Mouse (Mus musculus): ENCODE measurements around the gene Esp8. TPM values are rescaled to one million over a fixed set of nuclear protein-coding genes. Genes with fewer than 3 reads are reported as not detected.
"Not testable (repeated sequence)": the region's sequence is repeated elsewhere in the genome, so short reads cannot be mapped to it uniquely, and the experiment has no call there.

Esp8 gene
- not detected for total RNA-seq (2021)
- long read RNA-seq, experiment 1 = 0 reads
- long read RNA-seq, experiment 2 = 0 reads

GRCm38 (mm10) chr17:40519818-40520217 lies at the start of gene Esp8:
Esp8 (plus strand) TSS chr17:40520022.
- DNase-seq = no peak

DNA sequence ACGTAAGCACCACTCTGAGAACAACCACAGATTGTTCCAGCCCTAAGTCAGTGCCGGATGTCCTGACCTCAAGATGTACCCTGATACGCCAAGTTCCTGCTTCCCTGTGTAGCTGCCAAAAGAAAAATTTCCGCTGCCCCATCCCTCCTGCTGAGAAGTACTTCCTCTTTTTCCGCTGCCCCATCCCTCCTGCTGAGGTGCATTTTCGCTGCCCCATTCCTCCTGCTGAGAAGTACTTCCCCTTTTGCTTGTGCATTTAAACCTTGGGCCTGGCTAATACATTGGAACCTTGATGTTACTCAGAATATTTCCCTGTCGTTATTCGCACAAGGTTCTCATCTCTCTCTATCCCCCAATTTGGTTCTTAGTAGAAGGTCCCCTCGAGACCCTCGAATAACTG lies 36.3 kb upstream of the Esp8 start:
- DNase-seq = not testable (repeated sequence)

- not testable (repeated sequence) for DNase-seq
Observed at GRCm38 (mm10) chr17:40495468-40496185, 24.2 kb upstream of the Esp8 start.

DNA sequence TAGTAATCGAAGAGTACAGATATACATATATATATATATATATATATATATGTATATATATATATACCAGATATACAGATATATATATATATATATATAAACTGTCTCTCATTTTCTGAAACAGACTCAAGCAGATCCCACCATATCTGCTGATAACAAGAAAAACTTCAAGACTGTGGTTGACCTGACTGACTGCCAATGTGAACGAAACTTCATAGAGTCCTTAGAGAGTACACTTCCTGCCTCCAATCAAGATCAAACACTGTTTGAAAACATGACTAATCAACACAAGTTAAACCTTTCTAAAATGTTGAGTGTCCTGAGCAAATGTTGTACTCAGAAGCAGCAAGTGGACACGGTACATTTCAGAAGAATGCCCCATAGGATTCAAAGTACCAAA lies 10.0 kb downstream of the Esp8 start:
- DNase-seq = no peak

DNA sequence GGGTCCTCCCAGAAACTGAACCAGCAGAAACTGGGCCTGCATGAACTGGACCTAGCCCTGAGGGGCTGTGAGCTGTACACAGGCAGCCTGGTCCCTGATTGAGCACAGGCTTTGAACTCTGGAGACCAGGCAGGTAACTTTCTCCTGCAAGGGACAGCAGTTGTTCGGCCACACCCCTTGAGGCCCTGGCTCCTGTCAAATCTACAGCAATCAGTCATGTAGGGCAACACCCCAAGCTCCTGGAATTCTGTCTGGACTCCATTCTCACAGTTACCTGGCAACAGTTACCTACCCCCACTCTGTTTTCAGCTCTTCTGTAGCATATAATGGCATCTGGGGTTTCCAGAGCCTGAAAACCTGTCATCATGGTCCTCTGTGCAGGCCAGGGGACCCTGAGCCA lies 11.3 kb downstream of the Esp8 start:
- DNase-seq = no peak

- DNase-seq = not testable (repeated sequence)
Observed at GRCm38 (mm10) chr17:40547005-40547404, 27.2 kb downstream of the Esp8 start.

GRCm38 (mm10) chr17:40553470-40553869 lies 33.6 kb downstream of the Esp8 start:
- no peak for DNase-seq

DNA sequence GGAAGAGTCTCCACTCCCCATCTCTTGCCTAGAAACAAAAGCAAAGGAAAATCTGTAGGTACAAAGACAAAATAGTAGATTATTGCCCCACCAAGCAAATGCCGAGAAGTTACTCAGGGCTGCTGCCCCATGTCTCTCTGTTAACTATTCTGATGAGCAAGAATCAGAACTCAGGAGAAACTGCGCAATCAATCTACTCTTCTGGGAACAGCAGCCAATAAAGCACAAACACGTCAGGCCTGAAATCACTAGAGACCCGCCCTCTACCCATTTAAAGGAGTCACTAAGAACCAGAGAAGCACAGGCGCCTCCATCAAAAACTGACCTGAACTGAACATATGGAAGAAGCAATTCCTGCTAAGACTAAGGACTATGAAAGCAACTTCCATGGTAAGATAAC lies 41.4 kb downstream of the Esp8 start, which contains the start of gene Esp6:
Esp6 (plus strand) TSS at position 301 of the 400 bp plus-strand sequence.
- no peak for DNase-seq

Other genes with a start within 250 kb of the Esp8 start
- gene Crisp1, start 200.8 kb upstream of the Esp8 start, total RNA-seq (2021) = not detected
- not detected for gene Esp6, start 41.5 kb downstream of the Esp8 start, total RNA-seq (2021)
- not detected for gene Esp4, start 78.6 kb downstream of the Esp8 start, total RNA-seq (2021)
- not detected for gene Esp3, start 112.1 kb downstream of the Esp8 start, total RNA-seq (2021)
- not detected for gene Esp1, start 207.1 kb downstream of the Esp8 start, total RNA-seq (2021)

Data from gastrocnemius, postnatal 25 days (tissue).